Mouse (Mus musculus) stomach, embryonic 16.5 days (tissue): ENCODE results near the gene Fbxo2. TPM values are rescaled to one million over a fixed set of nuclear protein-coding genes. Genes with fewer than 3 reads are reported as not detected.

Source experiments
- ATAC-seq: fragments of 200-750 bp; cut with Nextera tagmentation; 2 replicates; pipeline ENCODE4 v1.8.0; 2017; ENCODE audit warnings: moderate number of reproducible peaks, moderate TSS enrichment; ENCODE audit not compliant: insufficient read depth, low FRiP score
- H3K27ac ChIP-seq: fragments of 300-500 bp; sonication (generic); 2 replicates; pipeline ENCODE4 v1.5.1; 2014; ENCODE audit warnings: low read length
- H3K27me3 ChIP-seq: fragments of 300-500 bp; sonication (generic); 2 replicates; pipeline ENCODE4 v1.6.1; 2014; ENCODE audit warnings: low read length, control low read depth, mixed read lengths; ENCODE audit not compliant: control insufficient read depth, insufficient read depth
- H3K36me3 ChIP-seq: fragments of 300-500 bp; sonication (generic); 2 replicates; pipeline ENCODE4 v1.6.1; 2014; ENCODE audit warnings: low read length; ENCODE audit not compliant: control insufficient read depth, insufficient read depth
- H3K4me1 ChIP-seq: fragments of 300-500 bp; sonication (generic); 2 replicates; pipeline ENCODE4 v1.6.1; 2014; ENCODE audit warnings: low read length, control low read depth, mixed read lengths; ENCODE audit not compliant: control insufficient read depth, insufficient read depth
- H3K4me2 ChIP-seq: fragments of 300-500 bp; sonication (generic); 2 replicates; pipeline ENCODE4 v1.6.1; 2014; ENCODE audit warnings: low read depth, low read length, mixed read lengths
- H3K4me3 ChIP-seq: fragments of 300-500 bp; sonication (generic); replicated peaks from 2 replicates; pipeline ENCODE4 v1.5.1; 2014; ENCODE audit warnings: mild to moderate bottlenecking, low read length
- H3K9ac ChIP-seq: fragments of 300-500 bp; sonication (generic); 2 replicates; pipeline ENCODE4 v1.6.1; 2014; ENCODE audit warnings: low read length
- H3K9me3 ChIP-seq: fragments of 300-500 bp; sonication (generic); replicated peaks from 2 replicates; pipeline ENCODE4 v1.6.1; 2016; ENCODE audit warnings: low read length, control low read depth; ENCODE audit not compliant: control insufficient read depth
- WGBS: fragments of 180-500 bp; shearing (Covaris S2); extraction: QIAGEN DNeasy Blood & Tissue Kit; methylation state at CpG from one replicate; pipeline ENCODE4 v1.1.7; 2014; 5-methylcytosine and 5-hydroxymethylcytosine counted together
- polyA plus RNA-seq: library from polyadenylated mRNA; unstranded; fragments of >200 nt; fragmentation: Nextera tagmentation; extraction: Ambion mirVana; gene quantifications from 2 replicates; pipeline ENCODE4 v1.2.1, GENCODE M21; 2015

The Fbxo2 gene
- polyA plus RNA-seq, 1 experiment from 2014 or later, result 0.58 TPM

GRCm38 (mm10) chr4:148137503-148137902 is 22.9 kb upstream of the Fbxo2 start:
- 67% methylated on average over 8 of the region's 8 CpGs for WGBS
- H3K27ac ChIP-seq, result no peak overlapping the region

GRCm38 (mm10) chr4:148139767-148140097 is 20.7 kb upstream of the Fbxo2 start:
- Histone ChIP-seq H3K4me2 (peak overlapping the region; percentile 97), H3K36me3 (no peaks in the 10 kb centered on the region), H3K9ac (peak overlapping the region; percentile 84), H3K4me3 (peak overlapping the region; percentile 89), H3K9me3 (no peaks in the 10 kb centered on the region), H3K4me1 (peaks cover 10% of the 10 kb centered on the region; the same call in 1 of the 2 replicates), H3K27ac (peak overlapping the region; percentile 90), H3K27me3 (peaks cover 9% of the 10 kb centered on the region)
- ATAC-seq, result peak; percentile 19; the same call in 1 of the 2 replicates
- WGBS, result 1% methylated on average over 12 of the region's 12 CpGs

More at GRCm38 (mm10) chr4:148137503-148137902, 22.9 kb upstream of the Fbxo2 start:
- no peak overlapping the region for H3K4me3 ChIP-seq
- no peaks in the 10 kb centered on the region for H3K36me3 ChIP-seq
- no peak overlapping the region for H3K9ac ChIP-seq
- no peak for ATAC-seq
- H3K4me1 ChIP-seq, result peaks cover 10% of the 10 kb centered on the region; the same call in 1 of the 2 replicates
- H3K27me3 ChIP-seq, result peaks cover 9% of the 10 kb centered on the region
- no peaks in the 10 kb centered on the region for H3K9me3 ChIP-seq
- H3K4me2 ChIP-seq, result no peak overlapping the region

GRCm38 (mm10) chr4:148140098-148141011 is 20.1 kb upstream of the Fbxo2 start:
- Histone ChIP-seq H3K4me2 (peak overlapping the region; percentile 97), H3K4me3 (peak overlapping the region; percentile 89), H3K27me3 (peaks cover 9% of the 10 kb centered on the region), H3K36me3 (no peaks in the 10 kb centered on the region), H3K27ac (peak overlapping the region; percentile 90), H3K9ac (peak overlapping the region; percentile 84), H3K9me3 (no peaks in the 10 kb centered on the region), H3K4me1 (peaks cover 10% of the 10 kb centered on the region; the same call in 1 of the 2 replicates)
- peak; percentile 96 for ATAC-seq
- WGBS, result under 1% methylated on average over 65 of the region's 65 CpGs

GRCm38 (mm10) chr4:148143721-148144120 is 16.7 kb upstream of the Fbxo2 start:
- Histone ChIP-seq H3K27me3 (peaks cover 4% of the 10 kb centered on the region; the same call in 1 of the 2 replicates), H3K36me3 (no peaks in the 10 kb centered on the region), H3K9me3 (no peaks in the 10 kb centered on the region), H3K4me1 (peaks cover 10% of the 10 kb centered on the region; the same call in 1 of the 2 replicates), H3K4me3 (no peak overlapping the region), H3K9ac (no peak overlapping the region), H3K4me2 (no peak overlapping the region), H3K27ac (no peak overlapping the region)
- 89% methylated on average over 5 of the region's 5 CpGs for WGBS
- ATAC-seq, result no peak

- H3K9me3 ChIP-seq, result no peaks in the 10 kb centered on the region
- no peak for ATAC-seq
- H3K27ac ChIP-seq, result no peak overlapping the region
- WGBS, result 75% methylated on average over 2 of the region's 2 CpGs
- H3K4me2 ChIP-seq, result no peak overlapping the region
- H3K9ac ChIP-seq, result no peak overlapping the region
- H3K4me1 ChIP-seq, result no peaks in the 10 kb centered on the region
- no peaks in the 10 kb centered on the region for H3K27me3 ChIP-seq
- H3K36me3 ChIP-seq, result no peaks in the 10 kb centered on the region
- H3K4me3 ChIP-seq, result no peak overlapping the region
Observed at GRCm38 (mm10) chr4:148147714-148148113, 12.7 kb upstream of the Fbxo2 start.

DNA sequence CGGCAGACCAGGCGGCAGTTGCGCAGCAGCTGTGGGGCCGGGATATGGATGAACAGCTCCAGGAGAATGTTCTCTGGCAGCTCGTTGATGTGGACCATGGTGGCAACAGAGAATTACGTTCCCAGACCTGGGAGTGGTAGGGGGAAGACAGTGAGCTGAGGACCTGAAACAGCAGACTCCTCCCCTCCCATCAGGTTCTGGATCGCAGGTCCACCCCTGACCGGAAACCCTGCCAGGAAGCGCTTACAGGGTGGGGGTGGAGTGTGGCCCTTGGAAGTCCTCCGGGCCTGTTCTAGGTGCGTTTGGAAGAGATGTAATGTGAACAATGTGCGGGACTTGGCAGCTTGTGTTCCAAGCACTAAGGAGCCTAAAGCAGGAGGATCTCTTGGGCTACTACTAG is 10.9 kb upstream of the Fbxo2 start:
- no peak overlapping the region for H3K4me3 ChIP-seq

GRCm38 (mm10) chr4:148150242-148150641 is 10.2 kb upstream of the Fbxo2 start:
- H3K4me1 ChIP-seq, result no peaks in the 10 kb centered on the region
- H3K36me3 ChIP-seq, result no peaks in the 10 kb centered on the region
- no peak overlapping the region for H3K4me3 ChIP-seq
- 55% methylated on average over 7 of the region's 7 CpGs for WGBS
- no peaks in the 10 kb centered on the region for H3K9me3 ChIP-seq
- no peaks in the 10 kb centered on the region for H3K27me3 ChIP-seq
- no peak overlapping the region for H3K4me2 ChIP-seq
- H3K27ac ChIP-seq, result peak overlapping the region; percentile 39; the same call in 1 of the 2 replicates
- ATAC-seq, result no peak
- no peak overlapping the region for H3K9ac ChIP-seq

More for the DNA sequence above, 10.9 kb upstream of the Fbxo2 start:
- Histone ChIP-seq H3K9me3 (no peaks in the 10 kb centered on the region), H3K4me2 (no peak overlapping the region), H3K27me3 (no peaks in the 10 kb centered on the region), H3K36me3 (no peaks in the 10 kb centered on the region), H3K9ac (no peak overlapping the region), H3K4me1 (no peaks in the 10 kb centered on the region), H3K27ac (no peak overlapping the region)
- 62% methylated on average over 12 of the region's 12 CpGs for WGBS
- no peak for ATAC-seq

DNA sequence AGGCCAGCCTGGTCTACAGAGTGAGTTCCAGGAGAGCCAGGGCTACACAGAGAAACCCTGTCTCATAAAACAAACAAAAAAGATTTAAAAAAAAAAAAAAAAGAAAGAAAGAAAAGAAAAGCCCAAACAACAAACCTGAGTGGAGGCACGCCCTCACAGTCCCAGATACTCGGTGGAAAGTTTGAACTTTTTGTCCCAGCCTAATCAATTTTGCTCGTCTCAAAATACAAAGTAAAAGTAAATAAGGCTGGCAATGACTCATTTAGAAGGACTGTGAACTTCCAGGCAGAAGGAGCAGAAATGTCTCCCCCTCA is 9.5 kb upstream of the Fbxo2 start:
- 23% methylated on average over 3 of the region's 3 CpGs for WGBS
- H3K4me1 ChIP-seq, result no peaks in the 10 kb centered on the region
- peak overlapping the region; percentile 94 for H3K4me2 ChIP-seq
- peak overlapping the region; percentile 89; the same call in 1 of the 2 replicates for H3K27ac ChIP-seq
- no peaks in the 10 kb centered on the region for H3K27me3 ChIP-seq
- peak; percentile 31; the same call in 1 of the 2 replicates for ATAC-seq
- H3K4me3 ChIP-seq, result peak overlapping the region; percentile 69
- H3K36me3 ChIP-seq, result no peaks in the 10 kb centered on the region
- H3K9me3 ChIP-seq, result no peaks in the 10 kb centered on the region
- H3K9ac ChIP-seq, result peak overlapping the region; percentile 84
